Mouse (Mus musculus): ENCODE data around the gene Rnf25.

Rnf25 gene

DNA sequence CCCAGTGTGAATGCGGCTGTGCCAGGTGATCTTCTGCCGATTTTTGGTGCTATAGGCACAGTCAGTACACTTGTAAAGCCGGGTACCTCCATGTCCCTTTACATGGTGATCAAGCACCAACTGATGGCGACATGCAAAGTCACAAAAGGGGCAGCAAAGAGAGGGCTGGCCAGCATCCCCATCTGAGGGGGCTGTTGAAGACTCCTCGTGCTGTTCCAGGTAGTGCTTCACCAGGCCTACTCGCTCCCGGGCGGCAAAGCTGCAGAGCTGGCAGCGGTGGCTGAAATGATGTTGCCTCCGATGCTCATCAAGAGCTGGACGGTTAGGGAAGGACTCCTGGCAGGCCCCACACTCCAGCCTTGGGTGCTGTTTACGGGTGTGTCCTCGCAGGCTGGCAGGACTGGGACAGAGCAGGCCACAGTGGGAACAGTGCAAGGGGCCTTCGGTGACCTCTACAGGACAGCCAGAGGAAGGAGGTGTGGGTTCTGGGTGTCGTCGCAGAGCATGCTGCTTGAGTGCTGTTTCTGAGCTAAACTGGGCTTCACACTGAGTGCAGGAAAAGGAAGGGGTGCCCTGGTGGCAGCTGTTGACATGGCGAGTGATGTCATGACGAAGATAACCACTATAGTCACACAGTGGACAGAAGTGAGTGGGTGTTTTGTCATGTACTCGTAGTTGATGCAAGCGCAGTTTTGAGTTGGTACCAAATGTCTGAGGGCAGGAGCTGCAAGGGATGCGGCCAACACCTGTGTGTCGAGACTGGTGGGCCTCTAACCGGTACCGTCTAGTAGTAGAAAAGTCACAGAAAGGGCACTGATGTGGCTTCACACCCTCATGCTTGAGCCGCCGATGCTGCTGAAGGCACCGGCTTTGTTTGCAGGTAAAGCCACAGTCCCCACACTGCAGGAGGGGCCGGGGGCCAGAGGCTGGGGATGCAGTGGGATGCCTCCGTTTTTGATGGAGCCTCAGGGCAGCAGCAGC, 31.2 kb downstream of the Rnf25 start:
- Histone ChIP-seq H3K36me3 (ENCODE audit: control insufficient read depth, insufficient read depth, low read length, poor library complexity, severe bottlenecking) (peaks cover 13% of the 10 kb centered on the region), H3K27me3 (ENCODE audit: control insufficient read depth, insufficient read depth, low read length, poor library complexity, severe bottlenecking) (no peaks in the 10 kb centered on the region)
- DNase-seq (ENCODE audit: low read depth, low spot score), result no peak

DNA sequence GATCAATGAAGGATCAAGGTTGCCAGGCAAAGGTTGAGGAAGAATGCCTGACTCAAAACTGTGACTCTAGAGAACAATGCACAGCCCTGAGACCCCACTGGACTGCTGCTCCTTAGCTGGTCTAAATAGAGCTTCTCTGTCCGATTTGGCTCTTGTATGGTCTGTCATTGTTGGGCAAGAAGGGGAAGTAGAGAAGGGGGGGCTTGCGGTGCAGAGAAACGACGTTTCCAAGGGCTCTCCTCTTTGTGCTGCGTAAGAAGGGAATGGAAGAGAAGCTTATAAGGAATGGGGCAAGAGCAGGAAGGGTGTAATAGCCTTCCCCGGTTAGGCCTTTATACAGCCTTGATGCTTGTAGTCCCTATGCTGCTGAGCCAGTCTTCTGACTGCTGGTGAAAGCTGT, 35.4 kb downstream of the Rnf25 start:
- no peaks in the 10 kb centered on the region for H3K27me3 ChIP-seq (ENCODE audit: control insufficient read depth, insufficient read depth, low read length, poor library complexity, severe bottlenecking)
- H3K36me3 ChIP-seq (ENCODE audit: control insufficient read depth, insufficient read depth, low read length, poor library complexity, severe bottlenecking), result peaks cover 3% of the 10 kb centered on the region; the same call in 1 of the 2 replicates
- DNase-seq (ENCODE audit: low read depth, low spot score), result no peak

GRCm38 (mm10) chr1:74559061-74559460, 42.1 kb downstream of the Rnf25 start:
- H3K27me3 ChIP-seq (ENCODE audit: control insufficient read depth, insufficient read depth, low read length, poor library complexity, severe bottlenecking), result no peaks in the 10 kb centered on the region
- no peaks in the 10 kb centered on the region for H3K36me3 ChIP-seq (ENCODE audit: control insufficient read depth, insufficient read depth, low read length, poor library complexity, severe bottlenecking)
- no peak for DNase-seq (ENCODE audit: low read depth, low spot score)

DNA sequence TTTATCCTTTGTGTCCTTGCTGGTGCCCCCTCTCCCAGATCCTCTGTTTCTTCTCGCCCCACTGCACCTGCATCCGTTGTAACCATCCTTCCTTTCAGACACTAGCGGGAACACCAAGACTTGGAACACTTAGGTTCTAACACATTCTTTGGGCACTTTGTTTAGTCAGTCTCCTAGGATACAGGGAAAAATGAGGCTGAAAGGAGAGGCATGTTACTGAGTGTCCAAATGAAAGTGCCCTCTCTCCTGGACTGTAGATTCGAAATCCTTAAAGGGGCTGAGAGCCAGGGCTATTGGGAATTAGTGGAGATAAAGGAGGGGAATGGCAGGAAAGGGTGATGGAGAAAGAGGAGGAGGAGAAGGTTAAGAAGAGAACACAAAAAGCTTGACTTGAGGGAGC, 57.0 kb downstream of the Rnf25 start, which contains the start of gene Usp37:
TSS of gene Usp37 (minus strand) at position 101 of the 400 bp plus-strand sequence.
- no peak for DNase-seq (ENCODE audit: low read depth, low spot score)
- no peaks in the 10 kb centered on the region for H3K27me3 ChIP-seq (ENCODE audit: control insufficient read depth, insufficient read depth, low read length, poor library complexity, severe bottlenecking)
- H3K36me3 ChIP-seq (ENCODE audit: control insufficient read depth, insufficient read depth, low read length, poor library complexity, severe bottlenecking), result no peaks in the 10 kb centered on the region

Measured in splenic B cell, adult 2 months (primary cell).